Mouse (Mus musculus) intestine, embryonic 14.5 days (tissue): Measurements from ENCODE around the gene Saa2. TPM values are rescaled to one million over a fixed set of nuclear protein-coding genes. Genes with fewer than 3 reads are reported as not detected.

Experiments
- ATAC-seq: fragments of 200-750 bp; cut with Nextera tagmentation; replicated peaks from 2 replicates; pipeline ENCODE4 v1.8.0; 2017; ENCODE audit warnings: low read depth, moderate number of reproducible peaks, moderate TSS enrichment, moderate library complexity; ENCODE audit not compliant: low FRiP score, low TSS enrichment
- DNase-seq: peaks from one replicate; pipeline ENCODE4 v3.0.0-alpha.2; 2018; ENCODE audit warnings: low spot score
- H3K27ac ChIP-seq: fragments of 300-500 bp; sonication (generic); 2 replicates; pipeline ENCODE4 v1.5.1; 2014; ENCODE audit warnings: low read depth, mild to moderate bottlenecking, control low read depth
- H3K27me3 ChIP-seq: fragments of 300-500 bp; sonication (generic); replicated peaks from 2 replicates; pipeline ENCODE4 v1.6.1; 2014; ENCODE audit warnings: low read length, control low read depth; ENCODE audit not compliant: control insufficient read depth, insufficient read depth
- H3K36me3 ChIP-seq: fragments of 300-500 bp; sonication (generic); 2 replicates; pipeline ENCODE4 v1.6.1; 2014; ENCODE audit warnings: low read length, control low read depth; ENCODE audit not compliant: control insufficient read depth, insufficient read depth
- H3K4me1 ChIP-seq: fragments of 300-500 bp; sonication (generic); replicated peaks from 2 replicates; pipeline ENCODE4 v1.6.1; 2014; ENCODE audit warnings: low read length, control low read depth, mixed read lengths; ENCODE audit not compliant: control insufficient read depth, insufficient read depth
- H3K4me2 ChIP-seq: fragments of 300-500 bp; sonication (generic); 2 replicates; pipeline ENCODE4 v1.6.1; 2014; ENCODE audit warnings: low read length
- H3K4me3 ChIP-seq: fragments of 300-500 bp; sonication (generic); 2 replicates; pipeline ENCODE4 v1.5.1; 2014; ENCODE audit warnings: low read depth, low read length, control low read depth, mixed read lengths
- H3K9ac ChIP-seq: fragments of 300-500 bp; sonication (generic); 2 replicates; pipeline ENCODE4 v1.6.1; 2014; ENCODE audit warnings: mild to moderate bottlenecking, low read length
- H3K9me3 ChIP-seq: fragments of 300-500 bp; sonication (generic); 2 replicates; pipeline ENCODE4 v1.6.1; 2016; ENCODE audit warnings: low read length, control low read depth; ENCODE audit not compliant: control insufficient read depth
- WGBS: fragments of 180-500 bp; shearing (Covaris S2); extraction: QIAGEN DNeasy Blood & Tissue Kit; methylation state at CpG from one replicate; pipeline ENCODE4 v1.1.7; 2014; 5-methylcytosine and 5-hydroxymethylcytosine counted together
- polyA plus RNA-seq: library from polyadenylated mRNA; unstranded; fragments of >200 nt; fragmentation: Nextera tagmentation; extraction: Ambion mirVana; gene quantifications from 2 replicates; pipeline ENCODE4 v1.2.1, GENCODE M21; 2014

The Saa2 gene
- polyA plus RNA-seq, 1 experiment from 2014 or later, result 0.45 TPM

GRCm38 (mm10) chr7:46745816-46746215, 5.8 kb upstream of the Saa2 start:
- 82% methylated on average over 3 of the region's 3 CpGs for WGBS
- Histone ChIP-seq H3K4me1 (peaks cover 4% of the 10 kb centered on the region; the same call in 1 of the 2 replicates), H3K36me3 (no peaks in the 10 kb centered on the region), H3K27ac (no peak overlapping the region), H3K27me3 (no peaks in the 10 kb centered on the region), H3K9me3 (no peaks in the 10 kb centered on the region), H3K4me2 (no peak overlapping the region), H3K9ac (no peak overlapping the region), H3K4me3 (no peak overlapping the region)
- ATAC-seq (no peak), DNase-seq (no peak)

- H3K4me1 ChIP-seq, result peaks cover 4% of the 10 kb centered on the region; the same call in 1 of the 2 replicates
- no peaks in the 10 kb centered on the region for H3K9me3 ChIP-seq
- DNase-seq (no peak), ATAC-seq (no peak)
- no peak overlapping the region for H3K4me2 ChIP-seq
- WGBS, result 49% methylated on average over 7 of the region's 7 CpGs
- H3K27ac ChIP-seq, result no peak overlapping the region; the same call in 1 of the 2 replicates
- no peak overlapping the region for H3K9ac ChIP-seq
- no peaks in the 10 kb centered on the region for H3K36me3 ChIP-seq
- no peak overlapping the region for H3K4me3 ChIP-seq
- no peaks in the 10 kb centered on the region for H3K27me3 ChIP-seq
These were observed 5.2 kb upstream of the Saa2 start for GRCm38 (mm10) chr7:46746381-46746780.

- H3K4me3 ChIP-seq, result no peak overlapping the region
- no peaks in the 10 kb centered on the region for H3K9me3 ChIP-seq
- no peak overlapping the region for H3K27ac ChIP-seq
- H3K36me3 ChIP-seq, result no peaks in the 10 kb centered on the region
- H3K4me1 ChIP-seq, result peaks cover 4% of the 10 kb centered on the region; the same call in 1 of the 2 replicates
- DNase-seq, result no peak
- H3K9ac ChIP-seq, result no peak overlapping the region
- WGBS, result 73% methylated on average over 3 of the region's 3 CpGs
- no peak overlapping the region for H3K4me2 ChIP-seq
- no peaks in the 10 kb centered on the region for H3K27me3 ChIP-seq
- ATAC-seq, result no peak
These were observed 3.1 kb upstream of the Saa2 start for GRCm38 (mm10) chr7:46748459-46748858.

- H3K4me3 ChIP-seq, result no peak overlapping the region
- ATAC-seq, result no peak
These were observed 9.6 kb downstream of the Saa2 start for GRCm38 (mm10) chr7:46761049-46761795.

GRCm38 (mm10) chr7:46762601-46763000, 11.0 kb downstream of the Saa2 start:
- no peak overlapping the region for H3K4me2 ChIP-seq
- no peaks in the 10 kb centered on the region for H3K9me3 ChIP-seq
- no peak overlapping the region for H3K9ac ChIP-seq
- H3K27ac ChIP-seq, result no peak overlapping the region
- no peaks in the 10 kb centered on the region for H3K4me1 ChIP-seq
- no peaks in the 10 kb centered on the region for H3K27me3 ChIP-seq
- H3K4me3 ChIP-seq, result no peak overlapping the region
- no peak for DNase-seq
- H3K36me3 ChIP-seq, result peaks cover 59% of the 10 kb centered on the region
- WGBS, result 91% methylated on average over 5 of the region's 5 CpGs
- no peak for ATAC-seq

More at GRCm38 (mm10) chr7:46761049-46761795, 9.6 kb downstream of the Saa2 start:
- no peak overlapping the region for H3K9ac ChIP-seq
- no peaks in the 10 kb centered on the region for H3K9me3 ChIP-seq
- WGBS, result 74% methylated on average over 11 of the region's 11 CpGs
- no peak overlapping the region for H3K4me2 ChIP-seq
- no peak for DNase-seq
- no peak overlapping the region for H3K27ac ChIP-seq
- no peaks in the 10 kb centered on the region for H3K4me1 ChIP-seq
- peaks cover 52% of the 10 kb centered on the region for H3K36me3 ChIP-seq
- H3K27me3 ChIP-seq, result no peaks in the 10 kb centered on the region

GRCm38 (mm10) chr7:46764672-46765071, 13.1 kb downstream of the Saa2 start:
- Histone ChIP-seq H3K9ac (no peak overlapping the region), H3K4me1 (no peaks in the 10 kb centered on the region), H3K27ac (no peak overlapping the region), H3K4me2 (no peak overlapping the region), H3K27me3 (no peaks in the 10 kb centered on the region), H3K9me3 (no peaks in the 10 kb centered on the region), H3K4me3 (no peak overlapping the region), H3K36me3 (peaks cover 74% of the 10 kb centered on the region)
- DNase-seq (no peak), ATAC-seq (no peak)
- 94% methylated on average over 8 of the region's 8 CpGs for WGBS

GRCm38 (mm10) chr7:46767371-46767770, 15.8 kb downstream of the Saa2 start:
- H3K36me3 ChIP-seq, result peaks cover 65% of the 10 kb centered on the region
- DNase-seq (no peak), ATAC-seq (no peak)
- H3K9ac ChIP-seq, result no peak overlapping the region
- H3K4me1 ChIP-seq, result no peaks in the 10 kb centered on the region
- no peak overlapping the region for H3K27ac ChIP-seq
- no peak overlapping the region for H3K4me2 ChIP-seq
- H3K9me3 ChIP-seq, result no peaks in the 10 kb centered on the region
- no peak overlapping the region for H3K4me3 ChIP-seq
- H3K27me3 ChIP-seq, result no peaks in the 10 kb centered on the region

- Histone ChIP-seq H3K4me3 (no peak overlapping the region), H3K9ac (no peak overlapping the region), H3K36me3 (peaks cover 65% of the 10 kb centered on the region), H3K27me3 (no peaks in the 10 kb centered on the region), H3K9me3 (no peaks in the 10 kb centered on the region), H3K27ac (no peak overlapping the region), H3K4me2 (no peak overlapping the region), H3K4me1 (no peaks in the 10 kb centered on the region)
- WGBS, result 90% methylated on average over 7 of the region's 7 CpGs
- ATAC-seq (no peak; the same call in 1 of the 2 replicates), DNase-seq (no peak)
These were observed 16.9 kb downstream of the Saa2 start for GRCm38 (mm10) chr7:46768451-46768850.

- Histone ChIP-seq H3K27me3 (no peaks in the 10 kb centered on the region), H3K27ac (no peak overlapping the region), H3K9me3 (no peaks in the 10 kb centered on the region), H3K9ac (no peak overlapping the region), H3K4me1 (no peaks in the 10 kb centered on the region), H3K4me2 (no peak overlapping the region), H3K36me3 (peaks cover 78% of the 10 kb centered on the region), H3K4me3 (no peak overlapping the region)
- 58% methylated on average over 4 of the region's 4 CpGs for WGBS
- 0 out of 2 replicates have a peak, but pooled peaks have one; percentile 12 for ATAC-seq
- DNase-seq, result peak; percentile 91
These were observed 19.1 kb downstream of the Saa2 start for GRCm38 (mm10) chr7:46770706-46771105.
